Mouse (Mus musculus): ENCODE results near the gene Ptn. TPM values are rescaled to one million over a fixed set of nuclear protein-coding genes. Genes with fewer than 3 reads are reported as not detected.
A peak's percentile ranks its signal among the peaks of the same experiment; 100 is the strongest.

Gene Ptn
- total RNA-seq (2014; rRNA removed): 486 and 584 TPM in 2 replicates
- 1,122 and 1,124 TPM in 2 replicates for polyA plus RNA-seq (2015; fragmentation: Nextera tagmentation; extraction: Ambion mirVana)

- WGBS: 0% methylated on average over 15 of the region's 15 CpGs
- Histone ChIP-seq H3K4me1 (ENCODE audit: insufficient read depth, low read length) (no peaks in the 10 kb centered on the region), H3K9ac (replicated peaks; ENCODE audit: low read length, poor library complexity, severe bottlenecking) (peak within 1 kb of the TSS; percentile 64), H3K27ac (ENCODE audit: low read depth, low read length) (peak within 1 kb of the TSS; percentile 85), H3K4me2 (ENCODE audit: low read depth, low read length, poor library complexity, severe bottlenecking) (peak within 1 kb of the TSS; percentile 74), H3K9me3 (ENCODE audit: low read length) (no peaks in the 10 kb centered on the region), H3K4me3 (ENCODE audit: low read depth, low read length) (peak within 1 kb of the TSS; percentile 78), H3K36me3 (ENCODE audit: insufficient read depth, low read length) (0 out of 2 replicates have a peak, but pooled peaks cover 4% of the 10 kb centered on the region), H3K27me3 (ENCODE audit: insufficient read depth, low read length) (no peaks in the 10 kb centered on the region)
- DNase-seq (ENCODE audit: low spot score) (peak; percentile 92), ATAC-seq (ENCODE audit: low FRiP score) (peak; percentile 87)
- no peak; the same call in none of the 2 replicates for TF ChIP-seq CTCF (IDR thresholded peaks at IDR 0.05)
Measured at GRCm38 (mm10) chr6:36809747-36810285, at the start of gene Ptn. Gene Ptn, minus strand, starts transcription at chr6:36810220.

DNA sequence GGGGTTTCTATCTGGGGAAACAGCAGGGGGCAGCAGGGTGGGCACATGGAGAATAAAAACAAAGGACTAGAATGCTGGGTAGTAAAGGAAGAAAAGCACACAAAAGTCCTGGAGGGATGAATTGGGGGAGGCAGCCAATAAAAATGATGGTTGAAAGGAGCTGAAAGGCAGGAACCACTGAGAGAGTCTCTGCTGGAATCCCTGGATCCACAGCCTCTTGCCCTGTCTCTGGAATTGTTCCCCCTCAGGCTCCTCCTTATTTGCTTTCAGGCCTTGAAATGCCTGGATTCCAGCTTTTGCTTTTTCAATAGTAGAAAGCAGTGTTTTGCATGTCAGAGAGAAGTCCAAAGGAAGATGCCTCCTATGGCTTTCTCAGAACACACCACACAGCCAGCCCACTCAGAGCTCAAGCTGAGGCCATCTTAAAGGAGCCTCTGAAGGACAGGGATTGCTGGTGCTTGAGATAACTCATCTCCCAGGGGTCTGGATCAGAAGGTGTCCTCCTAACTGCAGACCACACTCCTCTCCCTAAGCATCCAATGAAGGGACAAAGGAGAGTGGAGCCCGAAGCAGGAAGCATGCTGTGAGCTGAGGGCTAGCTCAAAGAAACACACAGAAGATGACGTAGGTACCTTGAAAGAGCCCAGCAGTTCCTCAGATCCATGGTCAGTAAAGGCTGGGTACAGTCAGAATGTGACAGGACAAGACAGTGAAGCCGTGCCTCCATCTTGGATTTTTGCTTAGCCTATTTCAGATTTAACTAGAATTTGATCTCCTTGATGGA, 48.4 kb upstream of the Ptn start:
- 31% methylated on average over 3 of the region's 3 CpGs for WGBS
- TF ChIP-seq CTCF (IDR thresholded peaks at IDR 0.05): no peak
- H3K27ac ChIP-seq (ENCODE audit: low read depth, low read length): peak overlapping the region; percentile 51; the same call in 1 of the 2 replicates
- H3K27me3 ChIP-seq (ENCODE audit: insufficient read depth, low read length): no peaks in the 10 kb centered on the region
- H3K4me3 ChIP-seq (ENCODE audit: low read depth, low read length): no peak overlapping the region
- no peaks in the 10 kb centered on the region; the same call in 1 of the 2 replicates for H3K36me3 ChIP-seq (ENCODE audit: insufficient read depth, low read length)
- peak; percentile 34; the same call in 1 of the 2 replicates for ATAC-seq (ENCODE audit: low FRiP score)
- H3K9ac ChIP-seq (replicated peaks; ENCODE audit: low read length, poor library complexity, severe bottlenecking): no peak overlapping the region
- H3K4me1 ChIP-seq (ENCODE audit: insufficient read depth, low read length): no peaks in the 10 kb centered on the region
- H3K9me3 ChIP-seq (ENCODE audit: low read length): no peaks in the 10 kb centered on the region
- DNase-seq (ENCODE audit: low spot score): peak; percentile 66
- no peak overlapping the region for H3K4me2 ChIP-seq (ENCODE audit: low read depth, low read length, poor library complexity, severe bottlenecking)

DNA sequence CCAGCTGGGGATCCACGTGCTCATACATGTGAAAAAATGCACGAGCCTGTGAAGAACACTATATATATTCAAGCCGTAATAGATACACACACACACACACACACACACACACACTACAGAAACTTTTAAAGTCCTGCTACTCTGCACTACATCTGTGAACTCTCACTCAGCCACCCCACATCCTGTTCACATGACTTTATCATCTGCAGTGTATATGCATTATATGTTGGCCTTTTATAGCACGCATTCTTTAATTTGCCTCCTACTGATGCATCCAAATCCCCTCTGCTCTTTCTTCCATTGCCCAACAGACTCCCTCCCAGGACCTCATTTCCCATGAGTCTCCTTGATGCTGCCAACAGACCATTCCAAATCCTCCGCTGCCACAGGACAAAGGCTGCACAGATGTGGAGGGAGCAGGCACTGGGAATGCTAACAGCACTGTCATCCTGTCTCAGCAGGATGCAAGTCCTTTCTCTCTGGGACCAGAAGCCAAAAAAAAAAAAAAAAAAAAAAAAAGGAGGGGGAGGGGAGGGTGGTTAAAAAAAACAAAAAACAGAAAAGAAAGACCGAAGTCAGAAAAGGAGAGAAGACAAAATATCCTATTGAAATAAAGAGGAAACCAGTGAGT, 47.7 kb upstream of the Ptn start:
- no peaks in the 10 kb centered on the region for H3K27me3 ChIP-seq (ENCODE audit: insufficient read depth, low read length)
- no peak overlapping the region; the same call in 1 of the 2 replicates for H3K27ac ChIP-seq (ENCODE audit: low read depth, low read length)
- no peak overlapping the region for H3K4me2 ChIP-seq (ENCODE audit: low read depth, low read length, poor library complexity, severe bottlenecking)
- H3K9me3 ChIP-seq (ENCODE audit: low read length): no peaks in the 10 kb centered on the region
- H3K4me1 ChIP-seq (ENCODE audit: insufficient read depth, low read length): no peaks in the 10 kb centered on the region
- no peak overlapping the region for H3K9ac ChIP-seq (replicated peaks; ENCODE audit: low read length, poor library complexity, severe bottlenecking)
- H3K4me3 ChIP-seq (ENCODE audit: low read depth, low read length): no peak overlapping the region
- 16% methylated on average over 6 of the region's 6 CpGs for WGBS
- DNase-seq (ENCODE audit: low spot score) (peak; percentile 59), ATAC-seq (ENCODE audit: low FRiP score) (peak; percentile 69; the same call in 1 of the 2 replicates)
- no peaks in the 10 kb centered on the region; the same call in 1 of the 2 replicates for H3K36me3 ChIP-seq (ENCODE audit: insufficient read depth, low read length)
- TF ChIP-seq CTCF (IDR thresholded peaks at IDR 0.05): no peak

DNA sequence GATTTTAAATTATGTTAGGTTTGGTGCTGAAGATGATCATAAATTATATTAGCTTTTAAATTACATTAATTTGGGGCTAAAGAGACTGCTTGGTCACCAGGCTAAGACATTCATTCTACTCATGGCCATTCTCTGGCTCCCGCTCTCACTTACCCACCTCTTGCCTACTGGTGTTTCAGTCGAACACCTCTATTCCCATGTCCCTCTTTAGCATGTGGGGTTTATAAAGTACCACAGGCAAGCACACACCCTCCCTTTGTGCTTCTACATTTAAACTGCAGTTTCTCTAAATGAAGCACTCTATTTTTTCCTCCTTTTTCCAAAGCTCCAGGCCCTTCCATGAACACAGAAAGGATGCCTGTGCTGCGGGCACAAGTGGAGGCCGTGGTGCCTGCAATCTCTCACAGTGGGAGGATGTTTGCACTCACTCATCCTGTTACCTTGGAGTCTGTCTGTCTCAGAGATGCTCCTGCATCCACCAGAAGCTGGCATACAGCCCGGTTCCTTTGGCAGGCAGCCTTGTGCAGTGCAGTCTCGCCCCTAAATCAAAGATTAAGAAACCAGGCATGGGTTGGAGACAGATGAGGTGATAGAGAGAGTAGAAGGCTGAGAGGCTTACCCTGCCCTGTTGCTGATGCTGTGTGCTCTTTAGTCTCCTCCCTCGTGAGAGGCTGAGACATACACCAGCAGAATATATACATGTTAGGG, 40.6 kb upstream of the Ptn start:
- H3K9me3 ChIP-seq (ENCODE audit: low read length): no peaks in the 10 kb centered on the region
- ATAC-seq (ENCODE audit: low FRiP score) (peak; percentile 68; the same call in 1 of the 2 replicates), DNase-seq (ENCODE audit: low spot score) (peak; percentile 87)
- H3K36me3 ChIP-seq (ENCODE audit: insufficient read depth, low read length): no peaks in the 10 kb centered on the region
- H3K4me2 ChIP-seq (ENCODE audit: low read depth, low read length, poor library complexity, severe bottlenecking): no peak overlapping the region
- no peaks in the 10 kb centered on the region for H3K27me3 ChIP-seq (ENCODE audit: insufficient read depth, low read length)
- H3K4me1 ChIP-seq (ENCODE audit: insufficient read depth, low read length): no peaks in the 10 kb centered on the region
- H3K4me3 ChIP-seq (ENCODE audit: low read depth, low read length): no peak overlapping the region
- no peak overlapping the region for H3K9ac ChIP-seq (replicated peaks; ENCODE audit: low read length, poor library complexity, severe bottlenecking)
- TF ChIP-seq CTCF (IDR thresholded peaks at IDR 0.05): no peak
- peak overlapping the region; percentile 21; the same call in 1 of the 2 replicates for H3K27ac ChIP-seq (ENCODE audit: low read depth, low read length)
- 48% methylated on average over 7 of the region's 7 CpGs for WGBS

GRCm38 (mm10) chr6:36845288-36845687, 35.3 kb upstream of the Ptn start:
- Histone ChIP-seq H3K27ac (ENCODE audit: low read depth, low read length) (no peak overlapping the region), H3K9me3 (ENCODE audit: low read length) (no peaks in the 10 kb centered on the region), H3K4me1 (ENCODE audit: insufficient read depth, low read length) (no peaks in the 10 kb centered on the region), H3K4me3 (ENCODE audit: low read depth, low read length) (no peak overlapping the region), H3K36me3 (ENCODE audit: insufficient read depth, low read length) (no peaks in the 10 kb centered on the region), H3K27me3 (ENCODE audit: insufficient read depth, low read length) (no peaks in the 10 kb centered on the region), H3K9ac (replicated peaks; ENCODE audit: low read length, poor library complexity, severe bottlenecking) (no peak overlapping the region), H3K4me2 (ENCODE audit: low read depth, low read length, poor library complexity, severe bottlenecking) (no peak overlapping the region)
- WGBS: 91% methylated on average over 1 of the region's 1 CpGs
- no peak for ATAC-seq (ENCODE audit: low FRiP score)
- no peak for TF ChIP-seq CTCF (IDR thresholded peaks at IDR 0.05)
- no peak for DNase-seq (ENCODE audit: low spot score)
